Mouse (Mus musculus) olfactory bulb, adult 2 months (tissue): ENCODE data around the gene Nckipsd.

Experiments used
- CTCF ChIP-seq: fragments of 200-500 bp; IDR thresholded peaks from 2 replicates; pipeline ENCODE4 v1.5.1; 2012; ENCODE audit warnings: low read depth, mild to moderate bottlenecking, low read length, moderate library complexity; ENCODE audit not compliant: insufficient read depth
- POLR2A ChIP-seq: fragments of 200-500 bp; IDR thresholded peaks from 2 replicates; pipeline ENCODE4 v1.6.1; 2012; ENCODE audit warnings: mild to moderate bottlenecking, low read depth, low read length, moderate library complexity; ENCODE audit not compliant: insufficient read depth

DNA sequence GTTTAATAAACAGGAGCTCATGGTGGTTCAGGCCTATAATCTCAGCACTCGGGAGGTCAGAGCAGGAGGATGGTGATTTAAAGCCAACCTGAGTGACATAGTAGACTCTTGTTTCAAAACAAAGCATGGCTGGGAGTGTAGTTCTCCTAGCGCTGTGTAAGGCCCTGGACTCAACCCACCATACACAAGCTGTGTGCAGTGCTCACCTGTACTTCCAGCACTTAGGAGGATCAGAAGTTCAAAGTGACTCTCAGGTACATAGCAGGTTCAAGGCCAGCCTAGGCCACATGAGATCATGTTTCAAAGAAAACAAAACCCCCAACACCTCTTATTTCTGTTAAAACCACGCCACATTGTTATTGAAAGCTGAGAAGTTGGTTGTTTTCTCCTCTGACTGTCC lies 19.5 kb upstream of the Nckipsd start:
- no peak for TF ChIP-seq CTCF
- TF ChIP-seq POLR2A: no peak
